Mouse (Mus musculus) stomach, postnatal 0 days (tissue): ENCODE data around the gene Gmds. TPM values are rescaled to one million over a fixed set of nuclear protein-coding genes. Genes with fewer than 3 reads are reported as not detected.
A peak's percentile ranks its signal among the peaks of the same experiment; 100 is the strongest.

ENCODE experiments used
- ATAC-seq: fragments of 200-750 bp; cut with Nextera tagmentation; 2 replicates; pipeline ENCODE4 v1.8.0; 2017; ENCODE audit not compliant: low FRiP score, low TSS enrichment
- DNase-seq: peaks from one replicate; pipeline ENCODE4 v3.0.0-alpha.2; 2016; ENCODE audit warnings: low spot score
- H3K27ac ChIP-seq: fragments of 300-500 bp; sonication (generic); replicated peaks from 2 replicates; pipeline ENCODE4 v1.5.1; 2014; ENCODE audit warnings: mild to moderate bottlenecking, control low read depth
- H3K27me3 ChIP-seq: fragments of 300-500 bp; sonication (generic); 2 replicates; pipeline ENCODE4 v1.6.1; 2014; ENCODE audit warnings: low read length; ENCODE audit not compliant: control insufficient read depth, insufficient read depth
- H3K36me3 ChIP-seq: fragments of 300-500 bp; sonication (generic); 2 replicates; pipeline ENCODE4 v1.6.1; 2014; ENCODE audit warnings: low read length, mixed read lengths; ENCODE audit not compliant: control insufficient read depth, insufficient read depth
- H3K4me1 ChIP-seq: fragments of 300-500 bp; sonication (generic); replicated peaks from 2 replicates; pipeline ENCODE4 v1.6.1; 2014; ENCODE audit warnings: antibody characterized with exemption; ENCODE audit not compliant: control insufficient read depth, insufficient read depth
- H3K4me2 ChIP-seq: fragments of 300-500 bp; sonication (generic); replicated peaks from 2 replicates; pipeline ENCODE4 v1.6.1; 2014; ENCODE audit warnings: low read depth, mild to moderate bottlenecking, control low read depth, moderate library complexity
- H3K4me3 ChIP-seq: fragments of 300-500 bp; sonication (generic); 2 replicates; pipeline ENCODE4 v1.5.1; 2014; ENCODE audit warnings: low read depth, low read length, control low read depth
- H3K9ac ChIP-seq: fragments of 300-500 bp; sonication (generic); 2 replicates; pipeline ENCODE4 v1.6.1; 2014; ENCODE audit warnings: mild to moderate bottlenecking, low read length, control low read depth, mixed read lengths
- H3K9me3 ChIP-seq: fragments of 300-500 bp; sonication (generic); 2 replicates; pipeline ENCODE4 v1.6.1; 2016; ENCODE audit warnings: low read length; ENCODE audit not compliant: control insufficient read depth
- CTCF ChIP-seq: IDR thresholded peaks from 2 replicates; pipeline ENCODE4 v1.5.1; 2016; ENCODE audit warnings: antibody characterized with exemption, low read depth, mild to moderate bottlenecking, moderate library complexity
- EP300 ChIP-seq: optimal IDR thresholded peaks from 2 replicates; pipeline ENCODE3; 2016; ENCODE audit warnings: antibody characterized with exemption
- WGBS: fragments of 180-500 bp; shearing (Covaris S2); extraction: QIAGEN DNeasy Blood & Tissue Kit; methylation state at CpG from one replicate; pipeline ENCODE4 v1.1.7; 2014; 5-methylcytosine and 5-hydroxymethylcytosine counted together
- polyA plus RNA-seq: library from polyadenylated mRNA; unstranded; fragments of >200 nt; fragmentation: Nextera tagmentation; extraction: Ambion mirVana; gene quantifications from 2 replicates; pipeline ENCODE4 v1.2.1, GENCODE M21; 2015

The Gmds gene
- polyA plus RNA-seq, 1 experiment from 2014 or later, result 102 TPM

GRCm38 (mm10) chr13:31958346-31959335 lies 379.9 kb downstream of the Gmds start:
- TF ChIP-seq CTCF, result no peak
- TF ChIP-seq EP300, result no peak
- Histone ChIP-seq H3K27ac (no peak overlapping the region), H3K27me3 (no peaks in the 10 kb centered on the region), H3K4me1 (0 out of 2 replicates have a peak, but pooled peaks cover 2% of the 10 kb centered on the region), H3K4me2 (no peak overlapping the region), H3K36me3 (no peaks in the 10 kb centered on the region), H3K9ac (no peak overlapping the region), H3K9me3 (no peaks in the 10 kb centered on the region), H3K4me3 (no peak overlapping the region)
- WGBS, result 51% methylated on average over 13 of the region's 13 CpGs
- ATAC-seq (no peak), DNase-seq (no peak)

- WGBS, result 77% methylated on average over 6 of the region's 6 CpGs
Observed at GRCm38 (mm10) chr13:31956584-31956983, 382.0 kb downstream of the Gmds start.

GRCm38 (mm10) chr13:31956112-31956511 lies 382.4 kb downstream of the Gmds start:
- WGBS, result 58% methylated on average over 4 of the region's 4 CpGs
- TF ChIP-seq CTCF (no peak), EP300 (no peak)
- H3K9ac ChIP-seq, result no peak overlapping the region
- no peak for ATAC-seq
- H3K4me3 ChIP-seq, result no peak overlapping the region
- H3K27ac ChIP-seq, result no peak overlapping the region
- H3K27me3 ChIP-seq, result no peaks in the 10 kb centered on the region
- DNase-seq, result no peak
- H3K4me1 ChIP-seq, result 0 out of 2 replicates have a peak, but pooled peaks cover 2% of the 10 kb centered on the region
- H3K4me2 ChIP-seq, result no peak overlapping the region
- H3K9me3 ChIP-seq, result no peaks in the 10 kb centered on the region
- no peaks in the 10 kb centered on the region for H3K36me3 ChIP-seq

More at GRCm38 (mm10) chr13:31956584-31956983, 382.0 kb downstream of the Gmds start:
- Histone ChIP-seq H3K27ac (no peak overlapping the region), H3K4me2 (no peak overlapping the region), H3K4me1 (0 out of 2 replicates have a peak, but pooled peaks cover 2% of the 10 kb centered on the region), H3K9me3 (no peaks in the 10 kb centered on the region), H3K27me3 (no peaks in the 10 kb centered on the region), H3K9ac (no peak overlapping the region), H3K36me3 (no peaks in the 10 kb centered on the region), H3K4me3 (no peak overlapping the region)
- ATAC-seq (no peak), DNase-seq (peak; percentile 29)
- TF ChIP-seq EP300, result no peak
- TF ChIP-seq CTCF, result peak; percentile 72

DNA sequence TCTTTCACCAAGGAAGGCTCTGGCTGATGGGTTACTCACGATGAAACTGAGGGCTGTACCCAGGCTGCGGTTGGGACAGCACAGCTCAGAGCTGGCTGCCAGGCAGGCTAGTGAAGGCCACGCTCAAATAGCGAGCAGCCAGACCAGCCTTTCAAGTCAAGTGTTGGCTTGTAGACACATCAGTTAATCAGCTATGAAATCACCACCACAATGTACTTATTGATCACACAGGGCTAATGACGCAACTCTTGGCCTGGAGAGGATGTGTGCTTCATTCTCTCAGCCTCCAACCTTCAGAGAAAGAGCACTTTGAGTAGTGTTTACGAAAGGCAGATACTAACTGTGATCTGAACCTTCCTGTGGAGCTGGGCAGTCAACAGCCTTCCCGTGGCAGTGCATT lies 383.4 kb downstream of the Gmds start:
- Histone ChIP-seq H3K4me2 (no peak overlapping the region), H3K9me3 (no peaks in the 10 kb centered on the region), H3K9ac (no peak overlapping the region), H3K4me1 (0 out of 2 replicates have a peak, but pooled peaks cover 2% of the 10 kb centered on the region), H3K36me3 (no peaks in the 10 kb centered on the region), H3K27ac (no peak overlapping the region), H3K27me3 (no peaks in the 10 kb centered on the region), H3K4me3 (no peak overlapping the region)
- peak; percentile 17 for DNase-seq
- ATAC-seq, result peak; percentile 60; the same call in 1 of the 2 replicates
- TF ChIP-seq CTCF (no peak), EP300 (no peak)
- WGBS, result 43% methylated on average over 7 of the region's 7 CpGs

DNA sequence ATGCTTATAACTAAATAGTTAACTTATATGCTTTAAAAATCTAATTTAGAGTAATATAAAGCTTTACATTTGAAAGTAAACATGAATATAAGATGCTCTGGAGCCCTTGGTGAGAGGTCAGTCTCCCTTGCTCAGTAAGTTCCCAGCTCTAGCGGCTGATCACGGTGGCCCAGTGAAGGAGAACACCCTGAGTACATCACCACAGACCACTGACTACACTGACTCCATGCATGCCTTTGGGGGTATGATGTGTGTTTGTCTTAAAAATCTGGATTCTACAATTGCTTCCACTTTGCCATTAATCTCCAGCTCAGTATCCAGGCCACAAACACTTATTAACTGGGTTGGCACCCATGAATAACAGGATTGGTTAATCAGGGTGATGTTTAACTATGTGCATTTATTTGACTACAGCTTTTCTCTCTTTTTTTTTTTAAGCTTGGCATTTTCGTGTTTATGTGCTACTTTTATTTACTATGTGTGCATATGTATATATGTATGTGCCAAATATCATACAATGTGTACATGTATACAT lies 393.8 kb downstream of the Gmds start:
- Histone ChIP-seq H3K4me2 (no peak overlapping the region), H3K4me1 (no peaks in the 10 kb centered on the region), H3K9me3 (no peaks in the 10 kb centered on the region), H3K9ac (no peak overlapping the region), H3K27ac (no peak overlapping the region), H3K4me3 (no peak overlapping the region), H3K36me3 (no peaks in the 10 kb centered on the region), H3K27me3 (no peaks in the 10 kb centered on the region)
- ATAC-seq, result no peak
- WGBS, result 85% methylated on average over 3 of the region's 3 CpGs
- DNase-seq, result no peak
- TF ChIP-seq CTCF (no peak), EP300 (no peak)
